Mouse (Mus musculus) bone marrow macrophage, adult 2 months (primary cell): ENCODE results near the gene Epha8.

Experiments
- CTCF ChIP-seq: IDR thresholded peaks from 2 replicates; pipeline ENCODE4 v1.5.1; 2012; ENCODE audit warnings: low read depth, mild to moderate bottlenecking, low read length, moderate library complexity
- POLR2A ChIP-seq: IDR thresholded peaks from 2 replicates; pipeline ENCODE4 v1.6.1; 2012; ENCODE audit warnings: mild to moderate bottlenecking, low read depth, low read length, borderline replicate concordance

GRCm38 (mm10) chr4:136996933-136997332 is 40.3 kb upstream of the Epha8 start:
- TF ChIP-seq CTCF (no peak), POLR2A (no peak)
